Mouse (Mus musculus): Measurements from ENCODE around the gene Cnn2. TPM values are rescaled to one million over a fixed set of nuclear protein-coding genes. Genes with fewer than 3 reads are reported as not detected.
"Not testable (repeated sequence)": the region's sequence is repeated elsewhere in the genome, so short reads cannot be mapped to it uniquely, and the experiment has no call there.

The Cnn2 gene
- polyA plus RNA-seq, 1 experiment from 2014 or later: 293 TPM

DNA sequence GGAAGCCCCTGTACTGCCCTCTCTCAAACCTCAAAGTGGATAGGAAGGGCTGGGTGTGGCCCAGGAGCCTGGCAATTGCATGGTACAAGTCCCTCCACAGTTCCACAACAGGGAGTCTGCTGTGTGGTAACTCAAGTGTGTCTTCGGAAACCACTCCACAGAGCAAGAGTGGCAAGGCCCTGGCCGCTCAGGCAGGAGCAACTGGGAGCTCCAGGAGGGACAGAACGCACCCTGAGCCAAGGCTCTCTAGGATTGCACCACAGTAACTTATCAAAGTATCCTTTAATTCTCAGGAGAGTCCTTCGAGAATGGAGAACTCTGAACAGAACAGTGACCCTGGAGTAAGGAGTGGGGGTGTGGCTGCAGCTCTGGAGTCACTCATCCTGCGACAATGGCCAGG lies 47.3 kb downstream of the Cnn2 start:
- H3K9ac ChIP-seq (ENCODE audit: low read depth, low read length): no peak overlapping the region
- ATAC-seq (ENCODE audit: low read depth): no peak
- DNase-seq (ENCODE audit: low spot score): no peak
- H3K9me3 ChIP-seq (ENCODE audit: control insufficient read depth, low read length): no peaks in the 10 kb centered on the region
- no peak overlapping the region for H3K27ac ChIP-seq (replicated peaks; ENCODE audit: low read depth, low read length)
- H3K4me2 ChIP-seq (ENCODE audit: low read depth, low read length): no peak overlapping the region
- no peak overlapping the region for H3K4me3 ChIP-seq (ENCODE audit: low read depth, low read length)
- 92% methylated on average over 5 of the region's 5 CpGs for WGBS
- no peaks in the 10 kb centered on the region for H3K27me3 ChIP-seq (replicated peaks; ENCODE audit: control insufficient read depth, insufficient read depth, low read length)
- 0 out of 2 replicates have a peak, but pooled peaks cover 7% of the 10 kb centered on the region for H3K4me1 ChIP-seq (ENCODE audit: control insufficient read depth, insufficient read depth, low read length)
- H3K36me3 ChIP-seq (ENCODE audit: control insufficient read depth, insufficient read depth, low read length): peaks cover 41% of the 10 kb centered on the region

DNA sequence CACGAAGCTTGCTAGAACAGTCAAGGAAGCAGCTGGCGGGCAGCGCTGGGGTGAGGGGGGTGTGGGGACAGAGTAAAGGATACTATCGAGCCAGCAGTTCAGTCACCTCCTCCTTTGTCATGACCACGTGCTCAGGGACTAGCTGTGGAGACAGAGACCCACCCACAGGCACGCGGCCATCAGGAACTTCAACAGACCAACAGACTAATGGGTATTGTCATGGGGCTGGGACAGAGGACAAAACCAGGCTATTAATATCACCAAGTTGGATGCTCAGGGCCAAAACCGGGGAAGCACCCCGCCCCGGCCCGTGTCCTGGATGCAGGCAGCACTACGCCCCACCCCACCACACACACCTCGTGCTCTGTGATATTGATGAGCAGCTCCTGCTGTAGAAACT lies 48.4 kb downstream of the Cnn2 start:
- Histone ChIP-seq H3K4me2 (ENCODE audit: low read depth, low read length) (no peak overlapping the region), H3K27me3 (replicated peaks; ENCODE audit: control insufficient read depth, insufficient read depth, low read length) (no peaks in the 10 kb centered on the region), H3K4me1 (ENCODE audit: control insufficient read depth, insufficient read depth, low read length) (0 out of 2 replicates have a peak, but pooled peaks cover 7% of the 10 kb centered on the region), H3K9me3 (ENCODE audit: control insufficient read depth, low read length) (no peaks in the 10 kb centered on the region), H3K36me3 (ENCODE audit: control insufficient read depth, insufficient read depth, low read length) (peaks cover 41% of the 10 kb centered on the region), H3K27ac (replicated peaks; ENCODE audit: low read depth, low read length) (no peak overlapping the region), H3K9ac (ENCODE audit: low read depth, low read length) (no peak overlapping the region), H3K4me3 (ENCODE audit: low read depth, low read length) (no peak overlapping the region)
- 95% methylated on average over 13 of the region's 13 CpGs for WGBS
- ATAC-seq (ENCODE audit: low read depth): no peak
- no peak for DNase-seq (ENCODE audit: low spot score)

DNA sequence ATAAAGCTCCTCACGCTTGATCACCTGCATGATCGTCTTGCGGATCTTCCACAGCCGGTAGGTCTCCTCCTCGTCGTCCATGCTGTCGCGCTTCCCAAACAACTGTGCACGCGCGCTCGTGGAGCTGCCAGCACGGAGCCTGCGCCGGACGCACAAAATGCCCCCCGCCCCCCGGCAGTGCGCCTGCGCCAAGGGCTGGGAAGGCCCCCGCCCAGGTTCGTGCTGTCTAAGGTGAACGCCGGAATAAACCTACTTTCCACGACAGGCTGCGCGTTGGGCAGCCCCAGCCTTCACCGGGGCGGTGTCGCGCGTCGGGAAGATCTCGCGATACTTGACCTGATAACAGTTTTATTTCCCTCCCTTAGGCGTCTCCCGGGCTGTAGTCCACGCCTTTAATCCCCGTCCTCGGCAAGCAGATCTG lies 51.2 kb downstream of the Cnn2 start, which contains the start of gene Polr2e:
Gene Polr2e (minus strand): TSS at position 237 of the 421 bp plus-strand sequence.
- Histone ChIP-seq H3K27ac (replicated peaks; ENCODE audit: low read depth, low read length) (peak within 1 kb of the TSS; percentile 57; the same call in 1 of the 2 replicates), H3K4me1 (ENCODE audit: control insufficient read depth, insufficient read depth, low read length) (no peaks in the 10 kb centered on the region), H3K4me3 (ENCODE audit: low read depth, low read length) (peak within 1 kb of the TSS; percentile 76), H3K9me3 (ENCODE audit: control insufficient read depth, low read length) (no peaks in the 10 kb centered on the region), H3K9ac (ENCODE audit: low read depth, low read length) (peak within 1 kb of the TSS; percentile 77), H3K27me3 (replicated peaks; ENCODE audit: control insufficient read depth, insufficient read depth, low read length) (no peaks in the 10 kb centered on the region), H3K4me2 (ENCODE audit: low read depth, low read length) (peak within 1 kb of the TSS; percentile 76), H3K36me3 (ENCODE audit: control insufficient read depth, insufficient read depth, low read length) (peaks cover 39% of the 10 kb centered on the region)
- DNase-seq (ENCODE audit: low spot score) (peak; percentile 98), ATAC-seq (ENCODE audit: low read depth) (peak; percentile 99)
- under 1% methylated on average over 37 of the region's 40 CpGs for WGBS

DNA sequence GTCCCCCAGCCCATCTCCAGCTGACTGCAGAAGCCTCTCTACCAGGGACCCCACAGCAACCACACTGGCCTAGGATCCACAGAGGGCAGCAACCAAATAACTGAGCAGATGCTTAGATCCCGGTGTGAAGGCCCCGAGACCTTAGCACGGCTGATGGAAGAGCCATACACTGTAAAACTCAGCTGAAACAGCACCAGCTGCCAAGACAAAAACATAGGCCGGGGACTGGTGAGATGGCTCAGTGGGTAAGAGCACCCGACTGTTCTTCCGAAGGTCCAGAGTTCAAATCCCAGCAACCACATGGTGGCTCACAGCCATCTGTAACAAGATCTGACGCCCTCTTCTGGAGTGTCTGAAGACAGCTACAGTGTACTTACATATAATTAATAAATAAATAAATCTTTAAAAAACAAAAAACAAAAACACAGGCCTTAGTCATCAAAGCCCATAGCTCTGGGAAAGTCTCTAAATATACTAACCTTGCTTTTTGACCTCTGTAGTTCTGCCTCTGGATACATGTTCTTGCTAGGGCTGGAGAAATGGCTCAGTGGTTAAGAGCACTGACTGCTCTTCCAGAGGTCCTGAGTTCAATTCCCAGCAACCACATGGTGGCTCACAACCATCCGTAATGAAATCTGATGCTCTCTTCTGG lies 53.2 kb downstream of the Cnn2 start:
- H3K36me3 ChIP-seq (ENCODE audit: control insufficient read depth, insufficient read depth, low read length): peaks cover 19% of the 10 kb centered on the region
- H3K4me2 ChIP-seq (ENCODE audit: low read depth, low read length); H3K4me1 ChIP-seq (ENCODE audit: control insufficient read depth, insufficient read depth, low read length); H3K27me3 ChIP-seq (replicated peaks; ENCODE audit: control insufficient read depth, insufficient read depth, low read length); H3K27ac ChIP-seq (replicated peaks; ENCODE audit: low read depth, low read length); H3K4me3 ChIP-seq (ENCODE audit: low read depth, low read length); H3K9me3 ChIP-seq (ENCODE audit: control insufficient read depth, low read length); ATAC-seq (ENCODE audit: low read depth); H3K9ac ChIP-seq (ENCODE audit: low read depth, low read length); DNase-seq (ENCODE audit: low spot score): not testable (repeated sequence)
- 83% methylated on average over 8 of the region's 8 CpGs for WGBS

DNA sequence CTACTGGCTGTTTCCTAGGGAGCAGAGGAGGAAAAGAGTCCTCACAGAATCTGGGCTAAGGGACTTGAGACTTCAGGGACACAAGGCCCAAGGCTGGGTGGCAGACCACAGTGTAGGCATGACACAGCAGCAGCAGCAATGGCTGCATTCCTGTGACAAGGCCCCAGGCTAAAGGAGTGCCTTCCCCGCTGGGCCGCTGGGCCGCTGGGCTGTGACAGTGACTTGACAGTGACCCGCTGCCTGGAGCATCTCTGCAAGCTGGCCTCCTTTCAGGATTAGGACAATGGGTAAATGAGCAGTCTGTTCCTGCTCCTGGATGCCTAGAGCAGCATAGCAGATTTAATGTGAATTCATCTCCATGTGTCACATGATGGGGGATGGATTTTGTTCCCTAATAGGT lies 55.7 kb downstream of the Cnn2 start:
- Histone ChIP-seq H3K9me3 (ENCODE audit: control insufficient read depth, low read length) (no peaks in the 10 kb centered on the region), H3K4me2 (ENCODE audit: low read depth, low read length) (no peak overlapping the region), H3K4me1 (ENCODE audit: control insufficient read depth, insufficient read depth, low read length) (peaks cover 6% of the 10 kb centered on the region), H3K27ac (replicated peaks; ENCODE audit: low read depth, low read length) (no peak overlapping the region), H3K4me3 (ENCODE audit: low read depth, low read length) (no peak overlapping the region), H3K9ac (ENCODE audit: low read depth, low read length) (no peak overlapping the region), H3K36me3 (ENCODE audit: control insufficient read depth, insufficient read depth, low read length) (no peaks in the 10 kb centered on the region), H3K27me3 (replicated peaks; ENCODE audit: control insufficient read depth, insufficient read depth, low read length) (no peaks in the 10 kb centered on the region)
- ATAC-seq (ENCODE audit: low read depth): no peak
- no peak for DNase-seq (ENCODE audit: low spot score)
- WGBS: 36% methylated on average over 4 of the region's 4 CpGs

DNA sequence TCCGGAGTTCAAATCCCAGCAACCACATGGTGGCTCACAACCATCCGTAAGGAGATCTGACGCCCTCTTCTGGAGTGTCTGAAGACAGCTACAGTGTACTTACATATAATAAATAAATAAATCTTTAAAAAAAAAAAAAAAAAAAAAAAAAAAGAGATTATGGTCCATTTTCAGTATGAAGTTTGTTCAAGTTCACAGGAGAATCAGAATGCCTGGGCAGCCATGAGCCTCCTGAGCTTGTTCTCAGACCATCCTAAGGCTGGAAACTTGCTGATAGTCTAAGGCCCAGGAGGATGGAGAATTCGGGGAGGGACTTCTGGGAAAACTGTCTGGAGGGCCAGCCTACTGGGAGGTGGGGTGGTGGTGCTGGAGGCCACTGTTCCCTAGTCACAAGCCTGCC lies 57.0 kb downstream of the Cnn2 start:
- not testable (repeated sequence) for DNase-seq (ENCODE audit: low spot score); H3K27me3 ChIP-seq (replicated peaks; ENCODE audit: control insufficient read depth, insufficient read depth, low read length); H3K4me1 ChIP-seq (ENCODE audit: control insufficient read depth, insufficient read depth, low read length); H3K9me3 ChIP-seq (ENCODE audit: control insufficient read depth, low read length); ATAC-seq (ENCODE audit: low read depth); H3K36me3 ChIP-seq (ENCODE audit: control insufficient read depth, insufficient read depth, low read length); H3K4me2 ChIP-seq (ENCODE audit: low read depth, low read length); H3K9ac ChIP-seq (ENCODE audit: low read depth, low read length); H3K4me3 ChIP-seq (ENCODE audit: low read depth, low read length); H3K27ac ChIP-seq (replicated peaks; ENCODE audit: low read depth, low read length)
- 86% methylated on average over 2 of the region's 4 CpGs for WGBS

Other genes starting within 250 kb of the Cnn2 start
- gene Polrmt, start 242.0 kb upstream of the Cnn2 start, polyA plus RNA-seq (2014; fragmentation: Nextera tagmentation; extraction: Ambion mirVana): 32.5 and 33.6 TPM in 2 replicates
- 0.35 and 0.38 TPM in 2 replicates for gene Fgf22, start 233.5 kb upstream of the Cnn2 start, polyA plus RNA-seq (2014; fragmentation: Nextera tagmentation; extraction: Ambion mirVana)
- gene Rnf126, start 221.6 kb upstream of the Cnn2 start, polyA plus RNA-seq (2014; fragmentation: Nextera tagmentation; extraction: Ambion mirVana): 77.5 and 78.9 TPM in 2 replicates
- gene Fstl3, start 211.3 kb upstream of the Cnn2 start, polyA plus RNA-seq (2014; fragmentation: Nextera tagmentation; extraction: Ambion mirVana): 8.3 and 10.7 TPM in 2 replicates
- 0.16 TPM in 1 of 2 replicates, not detected in the other for gene Prss57, start 197.6 kb upstream of the Cnn2 start, polyA plus RNA-seq (2014; fragmentation: Nextera tagmentation; extraction: Ambion mirVana)
- 62.5 and 75.4 TPM in 2 replicates for gene Palm, start 195.0 kb upstream of the Cnn2 start, polyA plus RNA-seq (2014; fragmentation: Nextera tagmentation; extraction: Ambion mirVana)
- 2.3 and 3.9 TPM in 2 replicates for gene Misp, start 167.6 kb upstream of the Cnn2 start, polyA plus RNA-seq (2014; fragmentation: Nextera tagmentation; extraction: Ambion mirVana)
- 198 and 254 TPM in 2 replicates for gene Ptbp1, start 134.2 kb upstream of the Cnn2 start, polyA plus RNA-seq (2014; fragmentation: Nextera tagmentation; extraction: Ambion mirVana)
- 4.1 and 6.7 TPM in 2 replicates for gene Prtn3, start 114.1 kb upstream of the Cnn2 start, polyA plus RNA-seq (2014; fragmentation: Nextera tagmentation; extraction: Ambion mirVana)
- 32.4 and 50.2 TPM in 2 replicates for gene Plppr3, start 114.0 kb upstream of the Cnn2 start, polyA plus RNA-seq (2014; fragmentation: Nextera tagmentation; extraction: Ambion mirVana)
- gene Elane, start 102.3 kb upstream of the Cnn2 start, polyA plus RNA-seq (2014; fragmentation: Nextera tagmentation; extraction: Ambion mirVana): 0.64 and 2.0 TPM in 2 replicates
- 0.22 TPM in 1 of 2 replicates, not detected in the other for gene Cfd, start 97.7 kb upstream of the Cnn2 start, polyA plus RNA-seq (2014; fragmentation: Nextera tagmentation; extraction: Ambion mirVana)
- 33.7 and 40.2 TPM in 2 replicates for gene Med16, start 79.7 kb upstream of the Cnn2 start, polyA plus RNA-seq (2014; fragmentation: Nextera tagmentation; extraction: Ambion mirVana)
- 4.1 and 6.7 TPM in 2 replicates for gene Gm26602, start 77.7 kb upstream of the Cnn2 start, polyA plus RNA-seq (2014; fragmentation: Nextera tagmentation; extraction: Ambion mirVana)
- 0.56 and 0.58 TPM in 2 replicates for gene Kiss1r, start 71.6 kb upstream of the Cnn2 start, polyA plus RNA-seq (2014; fragmentation: Nextera tagmentation; extraction: Ambion mirVana)
- gene R3hdm4, start 67.4 kb upstream of the Cnn2 start, polyA plus RNA-seq (2014; fragmentation: Nextera tagmentation; extraction: Ambion mirVana): 114 and 124 TPM in 2 replicates
- gene Arid3a, start 61.5 kb upstream of the Cnn2 start, polyA plus RNA-seq (2014; fragmentation: Nextera tagmentation; extraction: Ambion mirVana): 3.1 and 3.5 TPM in 2 replicates
- gene Wdr18, start 28.4 kb upstream of the Cnn2 start, polyA plus RNA-seq (2014; fragmentation: Nextera tagmentation; extraction: Ambion mirVana): 97.4 and 100 TPM in 2 replicates
- 0.37 and 0.56 TPM in 2 replicates for gene Grin3b, start 17.9 kb upstream of the Cnn2 start, polyA plus RNA-seq (2014; fragmentation: Nextera tagmentation; extraction: Ambion mirVana)
- gene Tmem259, start 4.3 kb upstream of the Cnn2 start, polyA plus RNA-seq (2014; fragmentation: Nextera tagmentation; extraction: Ambion mirVana): 20.6 and 22.3 TPM in 2 replicates
- 2.5 and 2.8 TPM in 2 replicates for gene Abca7, start 7.9 kb downstream of the Cnn2 start, polyA plus RNA-seq (2014; fragmentation: Nextera tagmentation; extraction: Ambion mirVana)
- gene Arhgap45, start 28.1 kb downstream of the Cnn2 start, polyA plus RNA-seq (2014; fragmentation: Nextera tagmentation; extraction: Ambion mirVana): 4.4 and 6.4 TPM in 2 replicates
- gene Polr2e, start 51.2 kb downstream of the Cnn2 start, polyA plus RNA-seq (2014; fragmentation: Nextera tagmentation; extraction: Ambion mirVana): 207 and 227 TPM in 2 replicates
- gene Gpx4, start 58.6 kb downstream of the Cnn2 start, polyA plus RNA-seq (2014; fragmentation: Nextera tagmentation; extraction: Ambion mirVana): 505 and 517 TPM in 2 replicates
- 12.8 and 14.1 TPM in 2 replicates for gene Sbno2, start 117.0 kb downstream of the Cnn2 start, polyA plus RNA-seq (2014; fragmentation: Nextera tagmentation; extraction: Ambion mirVana)
- gene Stk11, start 127.2 kb downstream of the Cnn2 start, polyA plus RNA-seq (2014; fragmentation: Nextera tagmentation; extraction: Ambion mirVana): 32.6 and 32.7 TPM in 2 replicates
- gene Atp5d, start 150.0 kb downstream of the Cnn2 start, polyA plus RNA-seq (2014; fragmentation: Nextera tagmentation; extraction: Ambion mirVana): 474 and 475 TPM in 2 replicates
- 7.3 and 9.0 TPM in 2 replicates for gene Cbarp, start 152.3 kb downstream of the Cnn2 start, polyA plus RNA-seq (2014; fragmentation: Nextera tagmentation; extraction: Ambion mirVana)
- 34.2 and 37.0 TPM in 2 replicates for gene Midn, start 159.7 kb downstream of the Cnn2 start, polyA plus RNA-seq (2014; fragmentation: Nextera tagmentation; extraction: Ambion mirVana)
- 59.7 and 88.3 TPM in 2 replicates for gene Cirbp, start 177.4 kb downstream of the Cnn2 start, polyA plus RNA-seq (2014; fragmentation: Nextera tagmentation; extraction: Ambion mirVana)
- 11.0 and 13.1 TPM in 2 replicates for gene 1600002K03Rik, start 184.4 kb downstream of the Cnn2 start, polyA plus RNA-seq (2014; fragmentation: Nextera tagmentation; extraction: Ambion mirVana)
- gene Efna2, start 190.9 kb downstream of the Cnn2 start, polyA plus RNA-seq (2014; fragmentation: Nextera tagmentation; extraction: Ambion mirVana): 20.9 and 23.6 TPM in 2 replicates
- gene Mum1, start 237.8 kb downstream of the Cnn2 start, polyA plus RNA-seq (2014; fragmentation: Nextera tagmentation; extraction: Ambion mirVana): 50.8 and 52.1 TPM in 2 replicates